Mouse (Mus musculus) liver, embryonic 13.5 days (tissue): Measurements from ENCODE around the gene Tbc1d19. TPM values are rescaled to one million over a fixed set of nuclear protein-coding genes. Genes with fewer than 3 reads are reported as not detected.

Experiments
- ATAC-seq: fragments of 200-750 bp; cut with Nextera tagmentation; 2 replicates; pipeline ENCODE4 v1.8.0; 2017; ENCODE audit warnings: low read depth, mild to moderate bottlenecking, moderate number of reproducible peaks, moderate library complexity
- DNase-seq: peaks from one replicate; pipeline ENCODE4 v3.0.0; 2022
- H3K27ac ChIP-seq: fragments of 300-500 bp; sonication (generic); 2 replicates; pipeline ENCODE4 v1.5.1; 2015; ENCODE audit warnings: moderate library complexity, mild to moderate bottlenecking, inconsistent platforms
- H3K27me3 ChIP-seq: fragments of 300-500 bp; sonication (generic); 2 replicates; pipeline ENCODE4 v1.6.1; 2015; ENCODE audit warnings: mild to moderate bottlenecking, inconsistent platforms
- H3K36me3 ChIP-seq: fragments of 300-500 bp; sonication (generic); 2 replicates; pipeline ENCODE4 v1.6.1; 2015; ENCODE audit warnings: mild to moderate bottlenecking, inconsistent platforms
- H3K4me1 ChIP-seq: fragments of 300-500 bp; sonication (generic); replicated peaks from 2 replicates; pipeline ENCODE4 v1.6.1; 2015; ENCODE audit warnings: inconsistent platforms
- H3K4me2 ChIP-seq: fragments of 300-500 bp; sonication (generic); 2 replicates; pipeline ENCODE4 v1.6.1; 2015; ENCODE audit warnings: inconsistent platforms, mild to moderate bottlenecking, moderate library complexity
- H3K4me3 ChIP-seq: fragments of 300-500 bp; sonication (generic); replicated peaks from 2 replicates; pipeline ENCODE4 v1.5.1; 2015; ENCODE audit warnings: mild to moderate bottlenecking, inconsistent platforms
- H3K9ac ChIP-seq: fragments of 300-500 bp; sonication (generic); 2 replicates; pipeline ENCODE4 v1.6.1; 2015; ENCODE audit warnings: mild to moderate bottlenecking, inconsistent platforms
- H3K9me3 ChIP-seq: fragments of 300-500 bp; sonication (generic); replicated peaks from 2 replicates; pipeline ENCODE4 v1.6.1; 2016; ENCODE audit warnings: inconsistent platforms
- WGBS: fragments of 180-500 bp; shearing (Covaris S2); methylation state at CpG from one replicate; pipeline ENCODE4 v1.1.7; 2015; ENCODE audit not compliant: insufficient replicate concordance; 5-methylcytosine and 5-hydroxymethylcytosine counted together
- polyA plus RNA-seq: library from polyadenylated mRNA; unstranded; fragments of >200 nt; fragmentation: Nextera tagmentation; extraction: Ambion mirVana; gene quantifications from 2 replicates; pipeline ENCODE4 v1.2.1, GENCODE M21; 2015

The Tbc1d19 gene
- polyA plus RNA-seq, 1 experiment from 2014 or later, result 6.2 TPM

- Histone ChIP-seq H3K9ac (no peak overlapping the region), H3K27ac (no peak overlapping the region), H3K36me3 (no peaks in the 10 kb centered on the region), H3K27me3 (no peaks in the 10 kb centered on the region), H3K4me2 (no peak overlapping the region), H3K9me3 (no peaks in the 10 kb centered on the region), H3K4me1 (no peaks in the 10 kb centered on the region), H3K4me3 (no peak overlapping the region)
- WGBS, result 89% methylated on average over 5 of the region's 5 CpGs
- ATAC-seq (no peak), DNase-seq (no peak)
Measured at GRCm38 (mm10) chr5:53852574-53852973, 43.2 kb downstream of the Tbc1d19 start.

- 81% methylated on average over 6 of the region's 6 CpGs for WGBS
- no peak for ATAC-seq
Measured at GRCm38 (mm10) chr5:53854561-53854960, 45.2 kb downstream of the Tbc1d19 start.

GRCm38 (mm10) chr5:53856011-53856410, 46.6 kb downstream of the Tbc1d19 start:
- no peak overlapping the region for H3K4me2 ChIP-seq
- H3K9me3 ChIP-seq, result no peaks in the 10 kb centered on the region
- no peaks in the 10 kb centered on the region for H3K27me3 ChIP-seq
- no peak overlapping the region for H3K9ac ChIP-seq
- 72% methylated on average over 6 of the region's 6 CpGs for WGBS
- no peaks in the 10 kb centered on the region for H3K36me3 ChIP-seq
- no peak for DNase-seq
- ATAC-seq, result no peak
- H3K27ac ChIP-seq, result no peak overlapping the region
- no peaks in the 10 kb centered on the region for H3K4me1 ChIP-seq
- no peak overlapping the region for H3K4me3 ChIP-seq

More at GRCm38 (mm10) chr5:53854561-53854960, 45.2 kb downstream of the Tbc1d19 start:
- H3K4me1 ChIP-seq, result no peaks in the 10 kb centered on the region
- no peak overlapping the region for H3K9ac ChIP-seq
- no peak overlapping the region for H3K4me2 ChIP-seq
- DNase-seq, result no peak
- no peak overlapping the region for H3K4me3 ChIP-seq
- no peaks in the 10 kb centered on the region for H3K9me3 ChIP-seq
- no peaks in the 10 kb centered on the region for H3K36me3 ChIP-seq
- no peak overlapping the region for H3K27ac ChIP-seq
- no peaks in the 10 kb centered on the region for H3K27me3 ChIP-seq

DNA sequence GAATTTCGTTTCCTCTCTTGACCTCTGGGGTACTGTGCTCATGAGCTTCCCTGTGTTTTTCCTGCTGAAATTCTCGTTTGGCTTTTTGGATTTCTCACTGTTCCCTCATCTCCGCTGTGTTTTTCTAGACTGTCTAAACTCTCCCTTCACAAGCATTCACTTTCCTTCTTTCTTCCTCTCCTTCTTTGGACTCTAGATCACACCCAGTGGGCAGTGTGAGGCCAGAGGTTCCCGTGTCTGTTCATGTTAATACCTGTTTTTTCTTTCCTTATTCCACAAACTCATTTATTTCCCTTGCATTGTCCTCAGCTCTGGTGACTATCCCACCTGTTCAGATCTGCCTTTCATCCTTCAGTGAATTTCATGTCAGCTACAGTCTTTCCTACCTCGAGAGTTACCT, 55.7 kb downstream of the Tbc1d19 start:
- H3K4me3 ChIP-seq, result no peak overlapping the region
- H3K9ac ChIP-seq, result no peak overlapping the region
- no peaks in the 10 kb centered on the region for H3K4me1 ChIP-seq
- no peak for DNase-seq
- WGBS, result 57% methylated on average over 5 of the region's 5 CpGs
- no peak overlapping the region for H3K27ac ChIP-seq
- H3K9me3 ChIP-seq, result no peaks in the 10 kb centered on the region
- no peaks in the 10 kb centered on the region for H3K36me3 ChIP-seq
- ATAC-seq, result no peak
- H3K4me2 ChIP-seq, result no peak overlapping the region
- H3K27me3 ChIP-seq, result no peaks in the 10 kb centered on the region

- H3K27me3 ChIP-seq, result no peaks in the 10 kb centered on the region
- no peaks in the 10 kb centered on the region for H3K4me1 ChIP-seq
- no peaks in the 10 kb centered on the region for H3K36me3 ChIP-seq
- no peak overlapping the region for H3K4me2 ChIP-seq
- no peak overlapping the region for H3K4me3 ChIP-seq
- WGBS, result 75% methylated on average over 6 of the region's 6 CpGs
- no peak overlapping the region for H3K27ac ChIP-seq
- no peaks in the 10 kb centered on the region for H3K9me3 ChIP-seq
- ATAC-seq (no peak), DNase-seq (no peak)
- H3K9ac ChIP-seq, result no peak overlapping the region
Measured at GRCm38 (mm10) chr5:53865991-53866390, 56.6 kb downstream of the Tbc1d19 start.

GRCm38 (mm10) chr5:53871665-53872312, 62.4 kb downstream of the Tbc1d19 start:
- H3K4me3 ChIP-seq, result no peak overlapping the region
- H3K27me3 ChIP-seq, result no peaks in the 10 kb centered on the region
- no peaks in the 10 kb centered on the region for H3K4me1 ChIP-seq
- peak; percentile 28 for DNase-seq
- 28% methylated on average over 6 of the region's 6 CpGs for WGBS
- no peak; the same call in 1 of the 2 replicates for ATAC-seq
- no peak overlapping the region for H3K27ac ChIP-seq
- H3K36me3 ChIP-seq, result no peaks in the 10 kb centered on the region
- 0 out of 2 replicates have a peak overlapping the region, but pooled peaks have one; percentile 2 for H3K4me2 ChIP-seq
- H3K9ac ChIP-seq, result no peak overlapping the region
- no peaks in the 10 kb centered on the region for H3K9me3 ChIP-seq

DNA sequence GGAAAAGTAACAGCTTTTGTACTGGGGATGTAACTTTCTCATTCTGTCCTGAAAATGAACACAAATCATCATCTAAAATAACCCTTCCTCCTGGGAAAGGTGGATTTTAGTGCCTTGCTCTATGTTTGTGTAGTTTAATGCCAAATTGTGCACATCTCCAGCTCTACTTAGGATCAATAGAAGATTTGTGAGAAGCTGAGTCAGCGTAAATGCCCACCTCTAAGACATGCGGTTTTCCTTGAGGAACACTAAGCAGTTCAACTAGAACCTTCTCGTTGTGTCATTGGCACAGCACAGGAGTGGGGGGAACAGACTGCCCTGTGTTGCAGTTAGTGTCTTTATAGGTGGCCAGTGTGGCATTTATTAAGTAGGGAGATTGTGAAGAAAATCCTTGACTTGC, 65.6 kb downstream of the Tbc1d19 start:
- Histone ChIP-seq H3K4me2 (no peak overlapping the region), H3K36me3 (no peaks in the 10 kb centered on the region), H3K27ac (no peak overlapping the region), H3K27me3 (no peaks in the 10 kb centered on the region), H3K9me3 (no peaks in the 10 kb centered on the region), H3K4me1 (no peaks in the 10 kb centered on the region), H3K9ac (no peak overlapping the region), H3K4me3 (no peak overlapping the region)
- ATAC-seq, result no peak
- DNase-seq, result no peak
- WGBS, result 75% methylated on average over 3 of the region's 3 CpGs

DNA sequence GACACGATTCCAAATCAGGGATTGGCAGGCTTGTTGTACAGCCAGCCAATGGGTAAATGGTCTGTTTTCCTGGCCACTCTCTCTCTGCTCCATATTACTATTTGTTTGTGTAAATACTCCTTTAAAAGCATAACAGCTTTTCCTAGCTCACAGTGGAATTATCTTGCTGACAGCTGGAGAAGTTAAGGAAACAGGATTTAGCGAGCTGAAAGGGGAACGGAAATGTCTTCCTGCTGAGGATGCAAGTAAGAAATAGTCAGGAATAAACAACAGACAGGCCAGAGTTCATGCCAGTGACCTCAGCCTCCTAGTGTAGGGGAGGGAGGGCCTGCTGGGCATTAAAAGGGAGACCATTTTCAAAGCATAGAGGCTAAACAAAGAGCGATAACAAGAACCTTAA, 71.3 kb downstream of the Tbc1d19 start:
- no peak overlapping the region for H3K4me3 ChIP-seq
- H3K4me1 ChIP-seq, result no peaks in the 10 kb centered on the region
- no peaks in the 10 kb centered on the region for H3K9me3 ChIP-seq
- H3K27ac ChIP-seq, result no peak overlapping the region
- no peak overlapping the region for H3K4me2 ChIP-seq
- 51% methylated on average over 4 of the region's 4 CpGs for WGBS
- no peaks in the 10 kb centered on the region for H3K27me3 ChIP-seq
- no peak for ATAC-seq
- H3K36me3 ChIP-seq, result no peaks in the 10 kb centered on the region
- no peak for DNase-seq
- no peak overlapping the region for H3K9ac ChIP-seq

- DNase-seq, result no peak
Measured at GRCm38 (mm10) chr5:53881381-53881990, 72.1 kb downstream of the Tbc1d19 start.

GRCm38 (mm10) chr5:53901406-53901805, 92.0 kb downstream of the Tbc1d19 start:
- ATAC-seq (no peak), DNase-seq (no peak)
- no peaks in the 10 kb centered on the region for H3K36me3 ChIP-seq
- H3K27ac ChIP-seq, result no peak overlapping the region
- no peak overlapping the region for H3K4me3 ChIP-seq
- H3K4me1 ChIP-seq, result no peaks in the 10 kb centered on the region
- H3K9me3 ChIP-seq, result no peaks in the 10 kb centered on the region
- H3K27me3 ChIP-seq, result no peaks in the 10 kb centered on the region
- H3K9ac ChIP-seq, result no peak overlapping the region
- H3K4me2 ChIP-seq, result no peak overlapping the region
- WGBS, result 74% methylated on average over 9 of the region's 9 CpGs

More at GRCm38 (mm10) chr5:53881381-53881990, 72.1 kb downstream of the Tbc1d19 start:
- Histone ChIP-seq H3K9ac (no peak overlapping the region), H3K4me2 (no peak overlapping the region), H3K4me1 (no peaks in the 10 kb centered on the region), H3K4me3 (no peak overlapping the region), H3K9me3 (no peaks in the 10 kb centered on the region), H3K36me3 (no peaks in the 10 kb centered on the region), H3K27ac (no peak overlapping the region), H3K27me3 (no peaks in the 10 kb centered on the region)
- ATAC-seq, result no peak
- WGBS, result 63% methylated on average over 4 of the region's 4 CpGs

- Histone ChIP-seq H3K27ac (no peak overlapping the region), H3K4me1 (no peaks in the 10 kb centered on the region), H3K4me3 (no peak overlapping the region), H3K27me3 (no peaks in the 10 kb centered on the region), H3K9ac (no peak overlapping the region), H3K4me2 (no peak overlapping the region), H3K9me3 (no peaks in the 10 kb centered on the region), H3K36me3 (no peaks in the 10 kb centered on the region)
- ATAC-seq (no peak), DNase-seq (no peak)
- WGBS, result 70% methylated on average over 3 of the region's 3 CpGs
Measured at GRCm38 (mm10) chr5:53902757-53903156, 93.4 kb downstream of the Tbc1d19 start.

GRCm38 (mm10) chr5:53909201-53909600, 99.8 kb downstream of the Tbc1d19 start:
- ATAC-seq, result peak; percentile 91
- peak; percentile 18 for DNase-seq
- Histone ChIP-seq H3K27me3 (no peaks in the 10 kb centered on the region), H3K9me3 (no peaks in the 10 kb centered on the region), H3K4me3 (no peak overlapping the region), H3K27ac (no peak overlapping the region), H3K36me3 (no peaks in the 10 kb centered on the region), H3K4me1 (no peaks in the 10 kb centered on the region), H3K9ac (no peak overlapping the region), H3K4me2 (no peak overlapping the region)
- 30% methylated on average over 3 of the region's 3 CpGs for WGBS
